Mouse (Mus musculus) limb, embryonic 10.5 days (tissue): ENCODE data around the gene Myocd. TPM values are rescaled to one million over a fixed set of nuclear protein-coding genes. Genes with fewer than 3 reads are reported as not detected.

Experiments used
- polyA plus RNA-seq: library from polyadenylated mRNA; unstranded; fragments of >200 nt; fragmentation: Nextera tagmentation; extraction: Ambion mirVana; gene quantifications from 2 replicates; pipeline ENCODE4 v1.2.1, GENCODE M21; 2016

The Myocd gene
- polyA plus RNA-seq, 1 experiment from 2014 or later = 0.38 TPM

Other genes starting within 250 kb of the Myocd start
- gene 1700086D15Rik, start 110.1 kb downstream of the Myocd start, polyA plus RNA-seq = not detected in 2 replicates
- 2.3 and 2.8 TPM in 2 replicates for gene Arhgap44, start 107.0 kb downstream of the Myocd start, polyA plus RNA-seq